Mouse (Mus musculus) yolk sac, embryonic 10.5 days (tissue): ENCODE data around the gene Ormdl2.
"Not testable (repeated sequence)": the region's sequence is repeated elsewhere in the genome, so short reads cannot be mapped to it uniquely, and the experiment has no call there.

Experiments used
- DNase-seq: peaks from one replicate; pipeline ENCODE4 v3.0.0-alpha.2; 2017; ENCODE audit warnings: low spot score

Ormdl2 gene

GRCm38 (mm10) chr10:128821358-128822056 is at the start of gene Ormdl2:
Ormdl2 (minus strand) TSS chr10:128821645.
- DNase-seq: peak; percentile 99

GRCm38 (mm10) chr10:128870341-128870740 is 48.9 kb upstream of the Ormdl2 start:
- DNase-seq: no peak

GRCm38 (mm10) chr10:128866518-128866917 is 45.1 kb upstream of the Ormdl2 start:
- no peak for DNase-seq

GRCm38 (mm10) chr10:128866042-128866441 is 44.6 kb upstream of the Ormdl2 start:
- no peak for DNase-seq

DNA sequence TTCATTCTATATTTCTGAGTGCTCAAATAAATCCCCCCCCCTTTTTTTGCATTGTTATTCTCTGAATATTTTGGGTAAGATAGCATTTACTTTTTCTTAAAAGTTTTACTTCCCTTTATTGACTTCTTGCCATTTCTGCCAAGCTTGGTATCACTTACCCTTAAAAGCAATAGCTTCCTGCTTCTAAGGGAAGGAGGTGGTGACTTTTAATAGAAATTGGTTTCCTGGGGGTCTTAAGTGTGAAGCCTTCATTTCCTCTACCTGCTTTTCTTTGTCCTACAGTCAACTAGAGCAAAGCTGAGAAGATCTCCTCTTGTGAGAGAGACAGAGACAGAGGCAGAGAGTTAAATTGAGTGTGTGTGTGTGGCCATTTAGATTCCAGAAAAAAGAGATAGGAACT is 39.7 kb upstream of the Ormdl2 start:
- no peak for DNase-seq

DNA sequence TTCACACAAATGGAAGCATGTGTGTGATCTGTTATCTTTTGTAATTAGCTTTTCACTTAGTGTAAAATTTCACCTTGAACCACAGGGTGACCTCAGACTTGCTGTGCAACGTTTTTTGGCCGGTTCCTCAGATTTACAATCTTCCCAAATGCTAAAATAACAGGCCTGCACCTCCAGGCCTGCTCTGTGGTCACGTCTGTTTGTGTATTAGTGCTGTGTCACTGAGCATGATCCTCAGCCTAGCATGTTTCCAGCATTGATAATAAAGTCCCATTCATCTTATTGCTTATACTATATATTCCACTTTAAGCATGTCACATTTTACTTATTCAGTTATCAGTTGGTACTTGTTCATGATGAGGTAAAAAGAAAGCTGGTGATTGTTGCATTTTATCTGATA is 28.9 kb upstream of the Ormdl2 start:
- no peak for DNase-seq

GRCm38 (mm10) chr10:128848426-128848825 is 27.0 kb upstream of the Ormdl2 start:
- DNase-seq: peak; percentile 29

GRCm38 (mm10) chr10:128846664-128847063 is 25.2 kb upstream of the Ormdl2 start:
- no peak for DNase-seq

DNA sequence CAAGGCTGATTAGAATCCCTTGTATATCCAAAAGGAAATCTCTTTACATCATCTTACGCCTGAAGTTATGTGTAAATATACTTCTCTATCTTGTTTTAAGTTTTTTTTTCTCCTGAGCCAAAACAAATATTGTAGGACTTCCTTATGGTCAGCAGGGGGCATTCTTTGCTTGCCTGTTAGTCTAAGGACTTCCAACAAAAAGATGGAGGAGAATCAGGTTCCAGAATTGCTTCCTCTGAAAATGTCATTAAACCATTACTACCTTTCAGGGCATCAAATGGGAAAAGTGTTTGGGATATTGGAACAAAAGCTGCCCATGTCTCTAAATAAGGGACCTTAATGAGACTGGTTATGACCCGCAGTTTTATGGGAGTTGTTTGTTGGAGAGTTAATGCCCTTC is 24.1 kb upstream of the Ormdl2 start:
- no peak for DNase-seq

DNA sequence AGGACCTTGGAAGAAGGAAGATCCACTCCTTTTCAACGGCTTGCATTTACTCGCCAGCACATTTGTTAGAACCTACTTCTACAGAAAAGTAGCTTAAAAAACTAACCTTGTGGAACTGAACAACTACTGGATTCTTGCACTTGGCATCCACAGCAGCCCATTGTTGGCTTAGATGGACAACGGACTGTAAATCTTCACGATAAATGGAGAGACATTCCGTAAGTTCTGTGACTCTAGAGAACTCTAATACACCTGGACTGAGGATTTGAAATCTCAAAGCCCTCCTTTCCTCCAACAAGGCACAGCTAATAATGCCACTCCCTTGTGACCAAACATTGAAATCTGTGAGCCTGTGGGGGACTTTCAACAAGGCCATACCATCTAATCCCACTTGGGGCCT is 21.8 kb upstream of the Ormdl2 start:
- DNase-seq: no peak

DNA sequence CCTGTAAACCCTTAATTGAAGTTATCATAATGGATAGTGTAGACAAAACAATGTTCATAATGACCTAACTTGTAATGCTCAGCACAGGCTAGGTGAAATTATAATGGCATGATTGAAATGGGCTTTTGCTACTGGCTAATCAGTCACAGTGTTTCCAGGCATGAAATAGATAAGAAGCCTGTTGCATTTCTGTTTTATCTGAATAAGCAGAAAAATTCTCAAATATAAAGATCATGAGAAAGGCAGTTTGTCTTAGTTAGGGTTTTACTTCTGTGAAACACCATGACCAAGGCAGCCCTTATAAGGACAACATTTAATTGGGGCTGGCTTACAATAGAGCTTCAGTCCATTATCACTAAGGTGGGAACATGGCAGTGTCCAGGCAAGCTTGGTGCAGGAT is 19.2 kb upstream of the Ormdl2 start:
- no peak for DNase-seq

GRCm38 (mm10) chr10:128839434-128839833 is 18.0 kb upstream of the Ormdl2 start:
- no peak for DNase-seq

DNA sequence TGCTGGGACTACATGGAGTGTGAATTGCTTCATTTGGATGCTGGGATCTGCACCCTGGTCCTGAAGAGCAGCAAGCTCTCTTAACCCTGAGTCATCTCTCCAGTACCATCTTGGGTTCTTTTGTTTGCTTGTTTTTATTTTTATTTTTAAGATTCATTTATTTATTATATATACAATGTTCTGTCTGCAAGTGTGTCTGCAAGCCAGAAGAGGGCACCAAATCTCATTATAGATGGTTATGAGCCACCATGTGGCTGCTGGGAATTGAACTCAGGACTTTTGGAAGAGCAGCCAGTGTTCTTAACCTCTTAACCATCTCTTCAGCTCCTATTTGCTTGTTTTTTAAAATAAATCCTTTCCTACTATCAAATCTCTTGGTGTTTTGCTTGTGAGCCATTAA is 16.0 kb upstream of the Ormdl2 start:
- no peak for DNase-seq

DNA sequence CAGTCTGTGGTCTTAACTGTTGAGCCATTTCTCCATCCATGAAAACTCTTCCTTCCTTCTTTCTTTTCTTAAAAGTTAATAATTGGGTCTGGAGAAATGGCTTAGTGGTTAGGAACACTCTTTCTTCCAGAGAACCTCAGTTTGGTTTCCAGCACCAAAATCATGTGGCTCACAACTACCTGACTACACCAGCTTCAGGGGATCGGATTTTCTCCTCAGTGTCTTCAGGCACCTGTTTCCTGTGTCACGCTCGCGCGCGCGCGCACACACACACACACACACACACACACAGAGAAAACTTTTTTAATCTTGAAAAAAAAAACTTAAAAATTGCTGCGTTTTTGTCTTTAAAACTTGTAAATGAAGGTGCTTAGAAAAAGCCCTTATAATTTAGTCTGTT is 2.4 kb upstream of the Ormdl2 start:
- DNase-seq: no peak

DNA sequence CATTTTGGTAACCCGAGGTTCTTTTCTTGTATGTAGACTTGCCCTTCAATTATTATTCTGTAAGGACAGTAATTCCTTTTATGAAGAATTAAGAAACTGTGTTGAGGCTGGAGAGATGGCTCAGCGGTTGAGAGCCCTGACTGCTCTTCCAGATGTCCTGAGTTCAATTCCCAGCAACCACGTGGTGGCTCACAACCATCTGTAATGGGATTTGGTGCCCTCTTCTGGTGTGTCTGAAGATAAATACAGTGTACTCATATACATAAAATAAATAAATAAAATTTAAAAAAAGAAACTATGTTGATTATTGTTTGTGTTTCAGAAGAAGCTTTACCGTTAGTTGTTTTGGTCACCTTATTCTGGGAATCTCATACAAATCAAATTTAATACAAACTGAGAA is 1.6 kb upstream of the Ormdl2 start:
- DNase-seq: not testable (repeated sequence)

- no peak for DNase-seq
These were observed 690 bp upstream of the Ormdl2 start for GRCm38 (mm10) chr10:128822135-128822534.

- DNase-seq: no peak
These were observed 1.2 kb downstream of the Ormdl2 start for GRCm38 (mm10) chr10:128820217-128820616.

- DNase-seq: no peak
These were observed 4.4 kb downstream of the Ormdl2 start, which contains the start of gene Sarnp for GRCm38 (mm10) chr10:128817033-128817432. Sarnp (plus strand) TSS chr10:128817333.

DNA sequence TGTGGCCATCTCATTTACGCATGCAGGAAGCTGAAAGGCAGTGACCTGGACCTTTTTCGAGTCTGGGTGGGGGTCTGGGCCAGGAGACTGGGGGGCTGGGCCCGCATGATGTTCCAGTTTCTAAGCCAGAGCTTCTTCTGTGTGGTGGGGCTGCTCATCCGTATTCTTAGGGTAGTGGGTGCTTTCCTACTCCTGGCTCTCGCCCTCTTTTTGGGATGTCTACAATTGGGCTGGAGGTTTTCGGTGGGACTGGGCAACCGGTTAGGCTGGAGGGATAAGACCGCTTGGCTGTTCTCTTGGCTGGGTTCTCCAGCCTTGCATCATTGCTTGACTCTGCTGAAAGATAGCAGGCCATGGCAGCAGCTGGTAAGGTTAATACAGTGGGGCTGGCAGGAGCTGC is 14.4 kb downstream of the Ormdl2 start:
- DNase-seq: no peak

DNA sequence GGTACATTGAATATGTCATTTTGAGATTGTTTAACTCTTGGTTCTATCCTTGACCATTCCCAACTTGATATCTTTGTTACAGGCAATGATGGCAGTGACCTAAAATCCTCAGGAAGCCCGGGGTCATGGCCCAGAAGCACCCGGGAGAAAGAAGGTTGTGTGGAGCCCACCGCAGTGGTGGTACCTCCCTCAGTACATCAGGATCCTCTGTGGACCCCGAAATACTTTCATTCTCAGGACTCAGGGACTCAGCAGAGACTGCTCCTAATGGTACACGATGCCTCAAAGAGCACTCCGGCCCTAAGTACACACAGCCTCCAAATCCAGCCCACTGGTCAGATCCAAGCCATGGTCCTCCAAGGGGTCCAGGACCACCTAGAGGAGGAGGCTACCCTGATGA is 15.4 kb downstream of the Ormdl2 start:
- no peak for DNase-seq

DNA sequence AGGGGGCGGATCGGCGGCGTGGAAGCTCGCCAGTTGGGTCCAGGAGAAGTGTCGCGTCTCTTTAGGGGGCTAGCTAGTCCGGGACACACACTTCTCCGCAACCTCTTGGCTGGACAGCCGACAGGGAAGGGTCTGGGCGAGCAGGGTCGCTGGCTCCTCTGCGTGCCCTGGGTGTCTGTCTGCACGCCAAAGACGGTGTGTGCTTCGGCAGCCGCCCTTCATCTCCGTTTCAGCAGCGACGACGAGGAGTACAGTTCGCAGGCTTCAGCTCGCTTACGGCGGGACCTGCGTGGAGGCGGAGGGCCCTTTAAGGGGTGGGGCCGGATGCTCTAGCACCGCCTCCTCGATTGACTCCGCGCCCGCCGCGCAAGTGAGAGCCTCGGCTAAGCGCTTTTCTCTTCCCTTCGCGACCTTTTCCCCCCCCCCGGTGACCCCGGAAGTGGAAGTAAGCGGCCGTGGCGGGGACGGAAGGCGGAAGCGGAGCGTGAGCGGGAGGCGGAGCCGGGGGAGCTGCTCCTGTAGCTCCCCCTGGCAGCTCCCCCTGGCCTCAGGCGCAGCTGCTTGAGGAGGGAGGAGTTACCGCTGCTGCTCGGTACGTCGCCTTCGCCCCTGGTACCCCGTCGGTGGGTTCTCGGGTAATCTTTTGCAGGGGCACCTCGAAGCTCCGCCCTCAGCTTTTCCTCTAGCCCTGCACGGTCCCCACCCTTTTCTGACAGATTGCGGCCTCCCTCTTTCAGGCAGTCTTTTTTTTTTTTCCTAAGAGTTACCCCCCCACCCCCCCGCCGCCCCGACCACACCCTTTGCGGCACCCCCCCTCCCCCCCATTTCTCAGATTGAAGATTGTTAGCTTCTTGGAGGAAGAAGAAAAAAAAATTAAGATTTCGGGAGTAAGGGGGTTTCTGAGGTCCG is 16.1 kb downstream of the Ormdl2 start:
- DNase-seq: peak; percentile 98

- DNase-seq: peak; percentile 78
These were observed 17.0 kb downstream of the Ormdl2 start, which contains the start of gene Tmem198b for GRCm38 (mm10) chr10:128804271-128805091. Tmem198b (minus strand) TSS chr10:128804370.
